Mouse (Mus musculus): ENCODE data around the gene B430218F22Rik.

Gene B430218F22Rik

DNA sequence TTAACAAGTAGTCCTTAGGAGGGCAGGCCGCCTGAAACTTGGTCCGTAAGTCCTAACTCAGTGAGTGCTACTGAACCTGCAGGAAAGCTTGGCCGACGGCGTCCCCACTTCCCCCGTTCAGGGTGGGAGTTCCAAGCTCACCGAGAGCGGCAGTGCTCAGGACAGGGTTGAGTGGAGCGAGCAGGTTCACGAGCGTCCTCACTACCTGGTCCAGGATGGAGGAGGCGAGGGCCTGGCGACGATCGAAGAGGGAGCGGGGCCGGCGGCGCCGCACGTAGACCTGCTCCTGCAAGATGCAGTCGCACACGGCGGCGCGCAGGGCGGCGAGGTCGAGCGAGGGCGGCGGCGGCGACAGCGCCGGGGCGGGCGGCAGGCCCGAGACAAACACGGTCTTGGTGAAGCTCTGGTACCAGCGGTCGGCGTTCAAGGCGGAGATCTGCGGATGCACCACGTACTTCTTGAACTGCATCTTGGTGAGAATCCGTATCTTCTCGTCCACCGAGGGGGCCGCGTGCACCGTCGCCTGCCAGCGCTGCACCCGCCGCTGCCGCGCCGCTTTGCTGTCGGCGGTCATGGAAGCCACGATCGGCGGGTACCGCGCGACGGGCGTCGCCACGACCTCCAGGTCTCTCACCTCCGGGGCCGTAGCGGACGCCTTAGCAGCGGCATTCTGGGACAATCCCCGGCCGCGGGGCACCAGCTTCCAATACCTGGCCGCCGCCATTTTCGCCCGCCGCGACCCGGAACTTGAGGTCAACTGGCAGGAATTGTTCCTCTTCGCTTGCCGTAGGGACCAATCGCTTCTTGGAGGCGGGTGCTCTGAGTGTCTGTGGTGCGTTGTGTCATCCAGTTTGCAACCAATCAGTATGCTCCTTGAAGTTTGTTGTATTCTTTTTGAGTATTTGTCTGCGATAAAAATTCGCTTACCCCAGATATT lies at the start of gene B430218F22Rik, which contains the start of gene Mrps30:
TSS of gene B430218F22Rik (plus strand) at position 120 of the 937 bp plus-strand sequence.
TSS of gene Mrps30 (minus strand) at position 742 of the 937 bp plus-strand sequence.
- in situ Hi-C loops (cut with MboI; ENCODE audit: unreplicated experiment in 2 of 2): loop anchor here (25.0 kb wide), 2 partner anchors 1349 to 1401 kb away; partner anchors contain the start of genes Parp8 (in 1 of the 2) and Zfp131 (in 1 of the 2)

DNA sequence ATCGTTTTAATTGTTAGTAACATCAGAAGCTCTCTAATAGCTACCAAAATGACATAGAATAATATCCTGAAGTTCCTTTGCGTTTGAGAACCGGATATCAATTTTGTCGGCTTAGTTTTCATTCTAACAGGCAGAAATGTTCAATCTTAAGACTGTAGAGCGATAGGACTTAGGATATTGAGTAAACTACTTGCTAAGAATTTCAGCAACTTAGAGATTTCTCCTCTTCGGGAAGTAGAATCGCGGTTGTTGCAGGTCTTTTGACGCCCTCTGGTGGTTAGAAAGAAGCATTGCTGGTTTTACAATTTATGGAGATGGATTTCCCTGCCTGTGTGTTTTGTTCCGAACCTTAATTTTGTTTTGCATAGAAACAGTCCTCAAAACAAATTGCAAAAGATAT lies 36.2 kb upstream of the B430218F22Rik start:
- in situ Hi-C loops (cut with MboI; ENCODE audit: unreplicated experiment in 2 of 2): loop anchor here (5.0 to 25.0 kb wide), 4 partner anchors 803 to 1155 kb away; no protein-coding TSS in a partner anchor

DNA sequence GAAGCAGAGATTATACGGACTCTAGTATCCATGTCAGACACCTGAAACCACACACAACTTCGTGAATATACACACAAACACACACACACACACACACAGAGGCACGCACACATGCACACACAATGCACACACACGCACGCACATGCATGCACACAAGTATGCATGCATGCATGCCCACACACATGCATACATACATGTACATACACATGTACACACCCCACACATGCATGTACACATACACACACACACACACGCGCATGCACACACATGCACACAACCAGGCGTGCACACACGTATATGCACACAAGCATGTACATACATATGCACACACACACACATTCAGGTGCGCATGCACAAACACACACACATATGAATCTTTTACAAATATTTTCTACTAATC lies 35.6 kb upstream of the B430218F22Rik start:
- in situ Hi-C loops (cut with MboI; ENCODE audit: unreplicated experiment in 2 of 2): loop anchor here (5.0 to 25.0 kb wide), 4 partner anchors 804 to 1156 kb away; no protein-coding TSS in a partner anchor

DNA sequence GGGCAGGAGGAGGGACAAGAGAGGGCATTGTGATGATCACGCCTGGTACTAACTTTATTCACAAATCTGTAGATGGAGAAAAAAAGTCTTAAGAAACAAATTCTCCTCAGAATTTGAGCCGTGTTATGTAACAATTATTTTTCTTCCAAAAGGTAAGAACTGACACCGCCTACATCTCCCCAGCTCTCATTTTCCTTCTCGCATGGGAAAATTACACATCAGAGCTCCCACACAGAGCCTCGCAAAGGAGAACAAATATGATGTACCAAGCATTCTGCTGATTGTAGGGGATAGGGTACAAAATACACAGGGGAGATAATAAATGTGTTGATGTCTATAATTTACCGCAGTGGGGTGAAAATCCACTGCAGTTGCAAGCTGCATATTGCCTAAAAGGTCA lies 23.1 kb upstream of the B430218F22Rik start:
- in situ Hi-C loops (cut with MboI; ENCODE audit: unreplicated experiment in 2 of 2): loop anchor here in 1 of 2 experiments (25.0 kb wide), 1 partner anchor 1026 kb away; no protein-coding TSS in a partner anchor

DNA sequence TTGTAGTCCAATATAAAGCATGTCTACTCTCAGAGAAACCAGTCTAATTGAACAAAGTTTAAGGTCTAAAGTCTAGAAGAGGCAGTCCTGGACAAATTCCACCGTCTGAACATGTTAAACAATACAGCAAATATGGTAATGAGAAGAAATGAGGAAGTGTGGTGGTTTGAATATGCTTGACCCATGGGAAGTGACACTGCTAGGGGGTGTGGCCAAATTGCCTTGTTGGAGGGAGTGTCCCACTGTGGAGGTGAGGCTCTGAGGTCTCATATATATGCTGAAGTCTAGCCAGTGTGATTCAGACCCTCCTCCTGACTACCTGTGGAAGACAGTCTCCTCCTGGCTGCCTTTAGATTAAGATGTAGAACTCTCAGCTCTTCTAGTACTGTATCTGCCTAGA lies 20.7 kb upstream of the B430218F22Rik start:
- in situ Hi-C loops (cut with MboI; ENCODE audit: unreplicated experiment in 2 of 2): loop anchor here in 1 of 2 experiments (25.0 kb wide), 1 partner anchor 1028 kb away; no protein-coding TSS in a partner anchor

DNA sequence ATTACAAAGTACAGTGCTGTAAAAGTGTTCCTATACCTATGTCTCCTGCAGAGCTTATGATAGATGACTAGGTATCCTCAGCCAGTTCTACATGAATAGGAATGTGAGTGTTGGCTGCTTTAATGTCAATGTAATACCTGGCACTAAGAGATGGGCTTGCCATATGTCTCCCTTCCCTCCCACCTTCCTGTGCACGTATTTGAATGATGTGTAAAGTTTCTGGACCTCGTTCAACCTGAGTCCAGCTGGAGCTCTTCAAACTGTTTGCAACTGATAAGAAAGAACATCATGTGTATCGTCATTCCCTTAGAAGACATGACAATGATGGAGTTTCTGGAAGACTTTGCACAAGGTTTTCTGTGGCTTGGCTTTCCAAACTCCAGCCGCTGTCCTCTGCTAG lies 13.6 kb upstream of the B430218F22Rik start:
- in situ Hi-C loops (cut with MboI; ENCODE audit: unreplicated experiment in 2 of 2): loop anchor here (10.0 to 25.0 kb wide), 2 partner anchors 1036 to 1168 kb away; partner anchors contain the start of gene Emb (in 1 of the 2)

DNA sequence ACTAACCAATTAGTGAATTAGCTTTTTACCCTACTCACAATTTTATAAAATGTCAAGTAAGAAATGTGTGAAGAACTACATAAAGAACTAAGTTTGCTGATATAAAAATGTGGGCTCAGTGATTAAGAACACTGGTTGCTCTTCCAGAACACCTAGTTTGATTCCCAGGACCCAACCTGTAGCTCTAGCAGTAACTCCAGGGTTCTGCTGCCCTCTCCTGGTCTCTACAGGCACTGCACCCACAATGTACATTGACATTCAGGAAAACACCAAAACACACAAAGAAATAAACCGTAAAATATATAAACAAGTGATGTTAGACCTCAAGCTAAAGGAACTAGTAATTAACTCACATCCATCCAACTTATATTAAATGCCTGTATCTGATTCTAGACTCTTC lies 7.3 kb upstream of the B430218F22Rik start:
- in situ Hi-C loops (cut with MboI; ENCODE audit: unreplicated experiment in 2 of 2): loop anchor here (10.0 to 25.0 kb wide), 3 partner anchors 1174 to 1408 kb away; partner anchors contain the start of genes Emb (in 1 of the 2), Parp8 (in 1 of the 2) and Zfp131 (in 1 of the 2)

DNA sequence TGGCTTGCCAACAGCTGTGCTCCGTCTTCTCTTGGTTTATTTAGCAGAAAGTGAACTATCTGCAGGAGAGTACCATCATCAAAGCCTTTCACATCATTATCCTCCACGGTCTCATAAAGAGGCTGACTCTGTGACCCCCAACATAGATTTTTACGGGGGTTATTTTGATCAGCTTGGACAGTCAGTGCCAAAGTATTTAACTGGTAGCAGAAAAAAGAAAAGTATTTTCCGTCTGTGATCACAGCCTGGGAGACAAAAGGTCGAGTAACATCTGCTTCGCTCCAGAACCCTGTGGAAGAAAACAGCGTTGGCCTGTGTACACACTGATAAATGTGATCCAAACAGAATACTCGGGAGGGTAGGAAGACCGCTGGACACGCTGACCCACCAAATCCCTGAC lies 6.0 kb upstream of the B430218F22Rik start:
- in situ Hi-C loops (cut with MboI; ENCODE audit: unreplicated experiment in 2 of 2): loop anchor here (25.0 kb wide), 2 partner anchors 1343 to 1407 kb away; partner anchors contain the start of genes Parp8 (in 1 of the 2) and Zfp131 (in 1 of the 2)

DNA sequence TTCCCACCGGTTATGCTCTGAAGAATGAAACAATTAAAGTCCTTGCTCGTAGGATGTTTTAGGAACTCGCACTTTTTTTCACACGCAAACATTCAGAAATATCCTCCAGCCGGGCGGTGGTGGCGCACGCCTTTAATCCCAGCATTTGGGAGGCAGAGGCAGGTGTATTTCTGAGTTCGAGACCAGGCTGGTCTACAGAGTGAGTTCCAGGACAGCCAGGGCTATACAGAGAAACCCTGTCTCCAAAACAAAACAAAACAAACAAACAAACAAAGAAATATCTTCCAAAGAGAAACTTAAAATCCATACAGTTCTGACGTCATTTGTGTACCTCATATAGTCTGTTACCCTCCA lies 995 bp downstream of the B430218F22Rik start:
- in situ Hi-C loops (cut with MboI; ENCODE audit: unreplicated experiment in 2 of 2): loop anchor here (25.0 kb wide), 2 partner anchors 1350 to 1400 kb away; partner anchors contain the start of genes Parp8 (in 1 of the 2) and Zfp131 (in 1 of the 2)

DNA sequence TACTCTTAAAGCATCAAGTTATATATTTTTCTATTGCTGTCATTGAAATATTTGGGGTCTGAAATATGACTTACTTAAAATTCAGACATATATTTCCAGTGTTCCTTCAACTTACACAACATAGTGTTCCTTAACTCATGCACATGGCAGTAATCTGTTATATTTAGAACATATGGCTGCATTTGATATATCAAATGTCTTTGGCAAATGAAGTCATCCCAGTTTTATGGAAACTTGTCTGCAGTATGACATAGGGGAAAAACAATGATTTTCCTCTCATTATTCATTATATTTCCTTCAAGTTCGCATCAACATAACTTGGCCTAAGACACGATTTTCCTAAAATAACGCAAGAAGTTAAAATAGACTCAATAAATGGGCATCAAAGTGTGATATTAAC lies 9.4 kb downstream of the B430218F22Rik start:
- in situ Hi-C loops (cut with MboI; ENCODE audit: unreplicated experiment in 2 of 2): loop anchor here (25.0 kb wide), 2 partner anchors 1359 to 1391 kb away; partner anchors contain the start of genes Parp8 (in 1 of the 2) and Zfp131 (in 1 of the 2)

DNA sequence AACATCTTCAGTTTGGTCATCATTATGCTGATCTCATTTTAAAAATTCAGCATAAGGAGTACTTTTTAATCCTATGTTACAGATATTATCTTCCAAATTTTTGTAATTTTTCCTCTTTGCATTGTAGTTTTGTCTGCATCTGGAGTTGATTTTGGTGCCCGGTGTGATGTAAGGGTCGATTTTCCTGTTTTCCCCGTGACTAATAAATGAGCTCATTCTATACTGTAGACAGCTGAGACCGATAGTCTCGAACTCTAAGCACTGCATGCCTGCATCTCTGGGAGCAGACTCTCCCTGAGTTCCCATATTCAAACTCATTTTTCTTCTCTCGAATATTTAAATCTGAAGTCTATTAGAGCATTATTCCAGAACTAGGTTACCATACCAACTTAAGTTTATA lies 13.9 kb downstream of the B430218F22Rik start:
- in situ Hi-C loops (cut with MboI; ENCODE audit: unreplicated experiment in 2 of 2): loop anchor here in 1 of 2 experiments (10.0 kb wide), 1 partner anchor 964 kb away; no protein-coding TSS in a partner anchor

DNA sequence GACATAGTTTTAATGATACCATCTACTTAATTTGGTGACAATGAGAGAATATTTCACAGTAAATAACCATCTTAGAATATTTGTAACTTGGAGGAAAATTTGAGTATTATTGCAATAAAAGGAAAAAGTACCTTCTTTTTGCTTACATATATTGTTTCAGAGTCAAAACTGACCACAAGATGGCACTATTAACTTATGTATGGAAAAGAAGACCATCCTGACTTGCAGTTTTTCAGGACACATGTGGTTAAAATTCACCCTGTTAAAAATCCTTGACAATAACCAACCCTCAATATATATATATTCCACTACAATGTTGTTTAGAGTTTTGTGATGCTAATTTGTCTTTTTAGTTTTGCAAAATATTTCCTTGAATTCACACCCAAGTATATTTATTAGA lies 17.1 kb downstream of the B430218F22Rik start:
- in situ Hi-C loops (cut with MboI; ENCODE audit: unreplicated experiment in 2 of 2): loop anchor here in 1 of 2 experiments (10.0 kb wide), 1 partner anchor 961 kb away; no protein-coding TSS in a partner anchor

DNA sequence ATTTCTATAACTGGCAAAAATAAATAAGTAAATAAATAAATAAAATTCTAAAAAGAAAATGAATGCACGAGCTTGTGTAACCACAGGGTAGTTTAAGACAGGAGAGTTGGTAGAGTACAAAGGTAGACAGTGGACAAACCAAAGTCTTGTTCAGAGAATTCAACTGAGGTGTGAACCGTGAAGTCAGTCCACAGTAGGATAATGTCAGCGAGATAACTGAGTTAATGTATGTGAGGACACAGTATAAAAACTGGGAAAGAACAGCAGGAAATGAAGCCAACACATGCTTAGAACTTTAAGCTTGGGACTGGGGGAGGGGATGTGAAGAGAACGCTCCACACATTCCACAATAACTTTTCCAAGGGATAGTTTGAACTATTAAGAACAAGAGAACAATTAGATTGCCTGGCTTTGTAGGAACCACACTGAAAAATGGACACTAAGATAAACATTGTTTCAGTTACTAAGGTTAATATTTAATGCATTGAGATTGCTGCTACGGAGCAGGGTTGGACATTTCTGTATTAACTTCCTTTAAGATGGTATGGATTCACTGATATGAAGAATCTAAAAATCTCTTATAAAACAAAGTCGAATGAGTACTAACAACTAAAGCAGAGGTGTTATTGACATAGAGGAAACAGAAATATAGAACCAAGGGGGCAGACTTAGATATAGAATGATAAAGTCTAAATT lies 25.0 kb downstream of the B430218F22Rik start:
- in situ Hi-C loops (cut with MboI; ENCODE audit: unreplicated experiment in 2 of 2): no loop called here

DNA sequence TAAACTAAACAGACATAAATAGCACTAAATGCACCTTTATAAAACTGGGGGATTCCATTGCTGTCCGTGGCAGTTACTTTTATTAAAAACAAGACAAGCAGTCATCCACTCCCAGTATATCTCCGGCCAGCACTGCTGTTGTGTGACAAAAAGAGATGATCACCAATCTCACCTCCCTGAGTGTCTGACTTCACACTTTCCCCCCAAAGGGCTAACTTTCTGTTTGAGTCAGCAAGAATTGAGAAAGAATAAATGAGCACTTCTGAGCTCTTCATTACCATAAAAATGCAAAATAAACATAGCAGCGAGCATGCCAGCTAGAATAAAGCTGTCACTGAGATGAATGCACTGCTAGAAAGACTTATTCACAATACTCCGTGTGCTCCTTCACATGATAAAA lies 31.7 kb downstream of the B430218F22Rik start:
- in situ Hi-C loops (cut with MboI; ENCODE audit: unreplicated experiment in 2 of 2): no loop called here

DNA sequence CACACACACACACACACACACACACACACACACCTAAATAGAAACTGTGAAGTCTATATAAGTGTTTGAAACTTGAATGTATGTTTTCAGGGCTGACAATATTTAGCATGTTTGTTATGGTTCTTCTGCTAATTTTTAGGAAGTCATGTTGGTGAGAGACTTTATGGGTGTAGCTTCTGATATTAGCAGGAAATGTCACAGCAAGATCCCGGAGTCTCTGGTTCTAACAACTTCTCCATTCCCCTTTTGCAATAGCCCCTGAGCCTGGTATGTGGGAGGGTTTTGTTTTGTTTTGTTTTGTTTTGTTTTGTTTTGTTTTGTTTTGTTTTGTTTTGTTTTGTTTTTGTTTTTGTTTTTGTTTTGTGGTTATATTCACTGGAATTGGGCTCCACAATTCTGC lies 34.0 kb downstream of the B430218F22Rik start:
- in situ Hi-C loops (cut with MboI; ENCODE audit: unreplicated experiment in 2 of 2): no loop called here

DNA sequence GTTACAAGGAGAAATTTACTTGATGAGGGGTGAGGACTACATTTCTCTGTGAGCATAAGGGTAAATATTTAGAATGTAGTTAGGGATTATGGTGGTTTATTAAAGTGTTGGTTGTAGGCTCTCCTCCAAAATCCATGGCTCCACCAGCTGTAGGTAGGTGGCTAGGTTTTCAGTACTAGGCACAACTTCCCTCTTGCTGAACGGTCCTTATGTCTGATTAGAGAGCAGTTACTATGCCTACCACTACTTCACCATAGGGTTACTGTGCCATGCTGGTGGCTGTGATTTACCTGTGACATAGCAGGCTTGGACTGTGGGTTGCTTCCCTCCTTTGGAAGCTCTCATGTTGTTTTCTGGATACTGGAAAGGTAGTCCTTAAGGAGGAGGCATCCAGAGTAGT lies 34.4 kb downstream of the B430218F22Rik start:
- in situ Hi-C loops (cut with MboI; ENCODE audit: unreplicated experiment in 2 of 2): no loop called here
